Mouse (Mus musculus): ENCODE data around the gene Zfp148. TPM values are rescaled to one million over a fixed set of nuclear protein-coding genes. Genes with fewer than 3 reads are reported as not detected.

Zfp148 gene
- polyA plus RNA-seq, 1 experiment from 2014 or later = 78.9 TPM

- H3K36me3 ChIP-seq (ENCODE audit: control insufficient read depth, insufficient read depth) = no peaks in the 10 kb centered on the region; the same call in 1 of the 2 replicates
- H3K27ac ChIP-seq (ENCODE audit: low read length) = peak overlapping the region; percentile 70
- H3K4me2 ChIP-seq (ENCODE audit: low read length) = no peak overlapping the region
- no peaks in the 10 kb centered on the region for H3K27me3 ChIP-seq (replicated peaks; ENCODE audit: control insufficient read depth, insufficient read depth, low read length)
- 29% methylated on average over 4 of the region's 4 CpGs for WGBS
- no peak overlapping the region for H3K4me3 ChIP-seq (replicated peaks; ENCODE audit: low read length)
- no peak overlapping the region for H3K9ac ChIP-seq (replicated peaks; ENCODE audit: low read depth, low read length)
- ATAC-seq = peak; percentile 93
- peaks cover 24% of the 10 kb centered on the region for H3K4me1 ChIP-seq (replicated peaks; ENCODE audit: control insufficient read depth, insufficient read depth, low read length)
- no peaks in the 10 kb centered on the region for H3K9me3 ChIP-seq (ENCODE audit: control insufficient read depth, low read length)
These were observed 84.0 kb downstream of the Zfp148 start for GRCm38 (mm10) chr16:33464509-33465241.

- WGBS = 43% methylated on average over 4 of the region's 4 CpGs
- no peak overlapping the region for H3K4me3 ChIP-seq (replicated peaks; ENCODE audit: low read length)
- ATAC-seq = peak; percentile 61
- no peak overlapping the region for H3K9ac ChIP-seq (replicated peaks; ENCODE audit: low read depth, low read length)
- no peak overlapping the region for H3K4me2 ChIP-seq (ENCODE audit: low read length)
- no peaks in the 10 kb centered on the region for H3K9me3 ChIP-seq (ENCODE audit: control insufficient read depth, low read length)
- no peaks in the 10 kb centered on the region; the same call in 1 of the 2 replicates for H3K36me3 ChIP-seq (ENCODE audit: control insufficient read depth, insufficient read depth)
- no peaks in the 10 kb centered on the region for H3K27me3 ChIP-seq (replicated peaks; ENCODE audit: control insufficient read depth, insufficient read depth, low read length)
- H3K27ac ChIP-seq (ENCODE audit: low read length) = peak overlapping the region; percentile 70
- H3K4me1 ChIP-seq (replicated peaks; ENCODE audit: control insufficient read depth, insufficient read depth, low read length) = peaks cover 24% of the 10 kb centered on the region
These were observed 84.6 kb downstream of the Zfp148 start for GRCm38 (mm10) chr16:33465242-33465614.

- ATAC-seq = no peak
- 67% methylated on average over 6 of the region's 6 CpGs for WGBS
- no peaks in the 10 kb centered on the region for H3K27me3 ChIP-seq (replicated peaks; ENCODE audit: control insufficient read depth, insufficient read depth, low read length)
- no peaks in the 10 kb centered on the region; the same call in 1 of the 2 replicates for H3K36me3 ChIP-seq (ENCODE audit: control insufficient read depth, insufficient read depth)
- peaks cover 24% of the 10 kb centered on the region for H3K4me1 ChIP-seq (replicated peaks; ENCODE audit: control insufficient read depth, insufficient read depth, low read length)
- no peak overlapping the region for H3K9ac ChIP-seq (replicated peaks; ENCODE audit: low read depth, low read length)
- no peak overlapping the region for H3K27ac ChIP-seq (ENCODE audit: low read length)
- no peak overlapping the region for H3K4me3 ChIP-seq (replicated peaks; ENCODE audit: low read length)
- H3K9me3 ChIP-seq (ENCODE audit: control insufficient read depth, low read length) = no peaks in the 10 kb centered on the region
- no peak overlapping the region for H3K4me2 ChIP-seq (ENCODE audit: low read length)
These were observed 86.8 kb downstream of the Zfp148 start for GRCm38 (mm10) chr16:33467451-33467850.

DNA sequence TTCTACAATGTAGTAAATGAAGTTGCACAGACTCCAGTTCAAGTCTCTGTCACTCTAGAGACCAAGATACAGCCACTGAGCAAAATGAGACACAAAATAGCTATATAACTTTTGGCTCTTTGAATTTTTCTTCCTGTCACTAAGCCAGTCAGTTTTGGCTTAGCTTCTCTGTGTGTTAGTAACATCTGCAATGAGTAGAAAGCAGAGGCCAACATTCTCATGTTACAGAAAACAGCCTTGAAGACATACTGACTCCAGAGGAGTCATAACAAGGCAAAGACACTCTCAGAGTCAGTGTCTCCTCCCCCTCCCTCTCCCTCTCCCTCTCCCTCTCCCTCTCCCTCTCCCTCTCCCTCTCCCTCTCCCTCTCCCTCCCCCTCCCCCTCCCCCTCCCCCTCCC, 89.3 kb downstream of the Zfp148 start:
- Histone ChIP-seq H3K4me1 (replicated peaks; ENCODE audit: control insufficient read depth, insufficient read depth, low read length) (peaks cover 10% of the 10 kb centered on the region), H3K27ac (ENCODE audit: low read length) (no peak overlapping the region), H3K4me3 (replicated peaks; ENCODE audit: low read length) (no peak overlapping the region), H3K27me3 (replicated peaks; ENCODE audit: control insufficient read depth, insufficient read depth, low read length) (no peaks in the 10 kb centered on the region), H3K4me2 (ENCODE audit: low read length) (no peak overlapping the region), H3K9me3 (ENCODE audit: control insufficient read depth, low read length) (no peaks in the 10 kb centered on the region), H3K36me3 (ENCODE audit: control insufficient read depth, insufficient read depth) (no peaks in the 10 kb centered on the region; the same call in none of the 2 replicates), H3K9ac (replicated peaks; ENCODE audit: low read depth, low read length) (no peak overlapping the region)
- no peak for ATAC-seq

- Histone ChIP-seq H3K27ac (ENCODE audit: low read length) (no peak overlapping the region), H3K36me3 (ENCODE audit: control insufficient read depth, insufficient read depth) (peaks cover 7% of the 10 kb centered on the region), H3K9me3 (ENCODE audit: control insufficient read depth, low read length) (no peaks in the 10 kb centered on the region), H3K27me3 (replicated peaks; ENCODE audit: control insufficient read depth, insufficient read depth, low read length) (no peaks in the 10 kb centered on the region), H3K4me1 (replicated peaks; ENCODE audit: control insufficient read depth, insufficient read depth, low read length) (no peaks in the 10 kb centered on the region), H3K4me2 (ENCODE audit: low read length) (no peak overlapping the region), H3K4me3 (replicated peaks; ENCODE audit: low read length) (no peak overlapping the region), H3K9ac (replicated peaks; ENCODE audit: low read depth, low read length) (no peak overlapping the region)
- WGBS = 96% methylated on average over 6 of the region's 6 CpGs
- ATAC-seq = no peak
These were observed 93.7 kb downstream of the Zfp148 start for GRCm38 (mm10) chr16:33474381-33474780.

DNA sequence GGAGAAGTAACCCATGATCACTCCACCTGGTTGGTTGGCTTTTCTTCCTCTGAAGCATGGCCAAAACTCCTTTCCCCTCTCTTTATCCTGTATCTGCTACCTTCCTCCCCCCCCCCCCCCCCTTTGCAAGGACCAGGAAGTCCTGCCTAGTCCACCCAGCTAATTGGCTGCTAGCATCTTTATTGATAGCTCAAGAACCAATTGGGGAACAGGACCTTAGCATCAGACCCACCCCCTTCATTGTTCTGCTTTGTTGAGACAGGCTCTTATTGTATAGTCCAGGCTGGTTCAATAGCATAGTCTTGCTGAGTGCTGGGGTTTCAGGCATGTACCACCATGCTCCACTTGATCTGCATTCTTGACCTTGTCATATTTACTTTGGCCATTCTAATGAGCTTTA, 99.3 kb downstream of the Zfp148 start:
- H3K9me3 ChIP-seq (ENCODE audit: control insufficient read depth, low read length) = no peaks in the 10 kb centered on the region
- no peaks in the 10 kb centered on the region for H3K27me3 ChIP-seq (replicated peaks; ENCODE audit: control insufficient read depth, insufficient read depth, low read length)
- no peak for ATAC-seq
- H3K9ac ChIP-seq (replicated peaks; ENCODE audit: low read depth, low read length) = no peak overlapping the region
- no peak overlapping the region for H3K27ac ChIP-seq (ENCODE audit: low read length)
- no peak overlapping the region for H3K4me3 ChIP-seq (replicated peaks; ENCODE audit: low read length)
- no peaks in the 10 kb centered on the region for H3K4me1 ChIP-seq (replicated peaks; ENCODE audit: control insufficient read depth, insufficient read depth, low read length)
- H3K36me3 ChIP-seq (ENCODE audit: control insufficient read depth, insufficient read depth) = peaks cover 7% of the 10 kb centered on the region
- no peak overlapping the region for H3K4me2 ChIP-seq (ENCODE audit: low read length)

DNA sequence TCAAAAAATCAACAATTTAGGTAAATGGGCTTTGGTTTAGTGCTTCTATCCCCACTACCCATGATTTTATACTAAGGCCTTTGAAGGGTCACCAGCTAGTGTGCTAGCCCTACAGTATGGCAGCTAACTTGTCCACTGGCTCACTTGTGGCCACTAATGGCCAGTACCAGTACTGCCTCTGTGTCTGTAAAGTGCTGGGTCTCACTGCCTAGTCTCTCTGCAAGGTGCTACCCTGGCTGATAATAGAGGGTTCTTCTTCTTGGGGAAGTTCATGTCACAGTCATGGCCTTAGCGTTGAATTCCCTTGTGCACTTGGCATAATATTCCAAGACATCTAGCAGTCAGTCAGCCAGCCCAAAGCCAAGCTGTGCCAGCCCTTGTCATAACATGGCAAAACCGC, 100.5 kb downstream of the Zfp148 start:
- H3K4me1 ChIP-seq (replicated peaks; ENCODE audit: control insufficient read depth, insufficient read depth, low read length) = no peaks in the 10 kb centered on the region
- no peaks in the 10 kb centered on the region for H3K27me3 ChIP-seq (replicated peaks; ENCODE audit: control insufficient read depth, insufficient read depth, low read length)
- H3K27ac ChIP-seq (ENCODE audit: low read length) = no peak overlapping the region
- no peak overlapping the region for H3K4me3 ChIP-seq (replicated peaks; ENCODE audit: low read length)
- H3K4me2 ChIP-seq (ENCODE audit: low read length) = no peak overlapping the region
- no peak overlapping the region for H3K9ac ChIP-seq (replicated peaks; ENCODE audit: low read depth, low read length)
- 90% methylated on average over 2 of the region's 2 CpGs for WGBS
- no peaks in the 10 kb centered on the region for H3K9me3 ChIP-seq (ENCODE audit: control insufficient read depth, low read length)
- no peak for ATAC-seq
- H3K36me3 ChIP-seq (ENCODE audit: control insufficient read depth, insufficient read depth) = peaks cover under 1% of the 10 kb centered on the region

DNA sequence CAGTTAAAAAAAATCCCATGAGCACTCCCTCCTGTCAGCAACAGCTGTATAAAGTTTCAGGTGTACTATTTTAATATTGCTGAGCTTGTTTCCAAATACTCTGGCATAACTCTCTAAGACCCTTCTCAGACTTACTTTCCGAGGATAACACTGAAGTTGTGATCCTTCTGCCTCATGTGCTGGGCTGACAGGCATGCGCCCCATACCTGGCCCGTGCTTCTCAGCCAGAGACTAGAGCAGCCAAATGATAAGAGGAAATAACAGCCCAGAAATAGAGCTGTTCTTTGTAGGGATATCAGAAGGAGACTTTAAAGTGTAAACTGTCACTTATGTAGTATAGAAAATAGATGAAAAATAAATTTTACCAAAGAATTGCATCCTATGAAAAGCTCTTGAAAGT, 101.7 kb downstream of the Zfp148 start:
- Histone ChIP-seq H3K36me3 (ENCODE audit: control insufficient read depth, insufficient read depth) (no peaks in the 10 kb centered on the region), H3K27ac (ENCODE audit: low read length) (no peak overlapping the region), H3K9ac (replicated peaks; ENCODE audit: low read depth, low read length) (no peak overlapping the region), H3K27me3 (replicated peaks; ENCODE audit: control insufficient read depth, insufficient read depth, low read length) (no peaks in the 10 kb centered on the region), H3K4me3 (replicated peaks; ENCODE audit: low read length) (no peak overlapping the region), H3K4me2 (ENCODE audit: low read length) (no peak overlapping the region), H3K4me1 (replicated peaks; ENCODE audit: control insufficient read depth, insufficient read depth, low read length) (peaks cover 3% of the 10 kb centered on the region; the same call in 1 of the 2 replicates), H3K9me3 (ENCODE audit: control insufficient read depth, low read length) (no peaks in the 10 kb centered on the region)
- ATAC-seq = no peak
- WGBS = 97% methylated on average over 3 of the region's 3 CpGs

- Histone ChIP-seq H3K9me3 (ENCODE audit: control insufficient read depth, low read length) (no peaks in the 10 kb centered on the region), H3K36me3 (ENCODE audit: control insufficient read depth, insufficient read depth) (peaks cover 6% of the 10 kb centered on the region), H3K4me1 (replicated peaks; ENCODE audit: control insufficient read depth, insufficient read depth, low read length) (peaks cover 4% of the 10 kb centered on the region; the same call in 1 of the 2 replicates), H3K27ac (ENCODE audit: low read length) (no peak overlapping the region), H3K4me2 (ENCODE audit: low read length) (no peak overlapping the region), H3K9ac (replicated peaks; ENCODE audit: low read depth, low read length) (no peak overlapping the region), H3K27me3 (replicated peaks; ENCODE audit: control insufficient read depth, insufficient read depth, low read length) (no peaks in the 10 kb centered on the region), H3K4me3 (replicated peaks; ENCODE audit: low read length) (no peak overlapping the region)
- 0 out of 2 replicates have a peak, but pooled peaks have one; percentile 38 for ATAC-seq
- WGBS = 50% methylated on average over 4 of the region's 4 CpGs
These were observed 107.1 kb downstream of the Zfp148 start for GRCm38 (mm10) chr16:33487709-33488108.

- Histone ChIP-seq H3K4me3 (replicated peaks; ENCODE audit: low read length) (no peak overlapping the region), H3K9ac (replicated peaks; ENCODE audit: low read depth, low read length) (no peak overlapping the region), H3K27me3 (replicated peaks; ENCODE audit: control insufficient read depth, insufficient read depth, low read length) (no peaks in the 10 kb centered on the region), H3K4me2 (ENCODE audit: low read length) (no peak overlapping the region), H3K27ac (ENCODE audit: low read length) (no peak overlapping the region), H3K36me3 (ENCODE audit: control insufficient read depth, insufficient read depth) (peaks cover 13% of the 10 kb centered on the region), H3K9me3 (ENCODE audit: control insufficient read depth, low read length) (no peaks in the 10 kb centered on the region), H3K4me1 (replicated peaks; ENCODE audit: control insufficient read depth, insufficient read depth, low read length) (no peaks in the 10 kb centered on the region)
- no peak for ATAC-seq
- 92% methylated on average over 4 of the region's 4 CpGs for WGBS
These were observed 113.7 kb downstream of the Zfp148 start for GRCm38 (mm10) chr16:33494374-33494773.
